ENCODE assay signal across 17 mouse cellular contexts in genomic region chr3:132766033-132766726, GRCm38 (mm10).
DNase-seq lines count a peak whose midpoint lies in the region; ATAC-seq lines count a peak whose summit lies in the region.
"Had no signal": no experiment of that assay in that cellular context is flagged by ENCODE, and none has a peak within 500 bp of the region (broad histone marks: within the 10 kb centered on the region; RNA-seq: fewer than 3 reads in every experiment).

No protein-coding gene starts in this region.

- no peak overlapping the region for H3K4me2 ChIP-seq in forebrain, embryonic 16.5 days (ENCODE audit: low read length)
- no peak overlapping the region for H3K4me2 ChIP-seq in neural tube, embryonic 13.5 days
- H3K4me2 ChIP-seq: heart, embryonic 11.5 days; stomach, embryonic 15.5 days had no signal

- no peaks in the 10 kb centered on the region for H3K27me3 ChIP-seq in forebrain, embryonic 16.5 days (replicated peaks; ENCODE audit: control insufficient read depth, insufficient read depth, low read length)
- H3K27me3 ChIP-seq in midbrain, embryonic 10.5 days (ENCODE audit: low read depth, poor library complexity, severe bottlenecking): no peaks in the 10 kb centered on the region
- no peaks in the 10 kb centered on the region for H3K27me3 ChIP-seq in neural tube, embryonic 13.5 days
- H3K27me3 ChIP-seq: Patski; stomach, embryonic 15.5 days had no signal

- no peaks in the 10 kb centered on the region for H3K9me3 ChIP-seq in forebrain, embryonic 16.5 days (ENCODE audit: control insufficient read depth, low read length)
- no peaks in the 10 kb centered on the region for H3K9me3 ChIP-seq in midbrain, embryonic 10.5 days (replicated peaks)
- H3K9me3 ChIP-seq in neural tube, embryonic 13.5 days: no peaks in the 10 kb centered on the region
- H3K9me3 ChIP-seq: stomach, embryonic 15.5 days had no signal

- 75% methylated on average over 17 of the region's 17 CpGs for WGBS in forebrain, embryonic 16.5 days
- WGBS in midbrain, embryonic 10.5 days: 84% methylated on average over 17 of the region's 17 CpGs
- WGBS in neural tube, embryonic 13.5 days: 74% methylated on average over 17 of the region's 17 CpGs

- H3K27ac ChIP-seq in forebrain, embryonic 16.5 days (ENCODE audit: low read length): no peak overlapping the region
- peak overlapping the region; percentile 72 for H3K27ac ChIP-seq in midbrain, embryonic 10.5 days (replicated peaks)
- no peak overlapping the region for H3K27ac ChIP-seq in neural tube, embryonic 13.5 days (replicated peaks)
- H3K27ac ChIP-seq: kidney, postnatal 0 days; stomach, embryonic 15.5 days had no signal

- H3K4me1 ChIP-seq in forebrain, embryonic 16.5 days (replicated peaks; ENCODE audit: control insufficient read depth, insufficient read depth, low read length): peaks cover 3% of the 10 kb centered on the region; the same call in 1 of the 2 replicates
- H3K4me1 ChIP-seq in midbrain, embryonic 10.5 days: peaks cover 8% of the 10 kb centered on the region
- peaks cover 8% of the 10 kb centered on the region for H3K4me1 ChIP-seq in neural tube, embryonic 13.5 days (replicated peaks)
- H3K4me1 ChIP-seq: stomach, embryonic 15.5 days had no signal

- H3K9ac ChIP-seq in forebrain, embryonic 16.5 days (replicated peaks; ENCODE audit: low read depth, low read length): no peak overlapping the region
- no peak overlapping the region for H3K9ac ChIP-seq in neural tube, embryonic 13.5 days
- H3K9ac ChIP-seq: stomach, embryonic 15.5 days had no signal

- DNase-seq in embryo, embryonic 10 days (ENCODE audit: low spot score): peak; percentile 31
- no peak for DNase-seq in embryo, embryonic 11 days
- DNase-seq in midbrain, embryonic 10.5 days (ENCODE audit: low spot score): no peak
- DNase-seq in cerebellum, adult 18-20 months: no peak
- no peak for DNase-seq in right cerebral cortex, postnatal 25 days
- no peak for DNase-seq in urinary bladder, postnatal 14 days (ENCODE audit: low spot score)
- DNase-seq: cerebellum, adult 11 months; cerebellum, postnatal 36 days; gastrocnemius, postnatal 36 days; lung, postnatal 36 days had no signal

- ATAC-seq in forebrain, embryonic 16.5 days: peak; percentile 47; the same call in 1 of the 2 replicates
- peak; percentile 63; the same call in 1 of the 2 replicates for ATAC-seq in neural tube, embryonic 13.5 days (ENCODE audit: low read depth)
- ATAC-seq: intestine, embryonic 16.5 days; Patski had no signal

- no peak overlapping the region for H3K4me3 ChIP-seq in forebrain, embryonic 16.5 days (replicated peaks; ENCODE audit: low read length)
- H3K4me3 ChIP-seq in midbrain, embryonic 10.5 days: no peak overlapping the region
- H3K4me3 ChIP-seq in neural tube, embryonic 13.5 days: no peak overlapping the region
- H3K4me3 ChIP-seq: stomach, embryonic 15.5 days had no signal

- H3K36me3 ChIP-seq in forebrain, embryonic 16.5 days (ENCODE audit: control insufficient read depth, insufficient read depth): no peaks in the 10 kb centered on the region
- H3K36me3 ChIP-seq in midbrain, embryonic 10.5 days: no peaks in the 10 kb centered on the region
- peaks cover 7% of the 10 kb centered on the region; the same call in 1 of the 2 replicates for H3K36me3 ChIP-seq in neural tube, embryonic 13.5 days
